Mouse (Mus musculus) testis, adult 2 months (tissue): Measurements from ENCODE around the gene Dsp. TPM values are rescaled to one million over a fixed set of nuclear protein-coding genes. Genes with fewer than 3 reads are reported as not detected.

Source experiments
- H3K27ac ChIP-seq: fragments of 200-500 bp; 2 replicates; pipeline ENCODE4 v1.5.1; 2012; ENCODE audit warnings: low read depth, low read length; ENCODE audit not compliant: control insufficient read depth, insufficient read depth
- H3K27me3 ChIP-seq: fragments of 200-500 bp; 2 replicates; pipeline ENCODE4 v1.6.1; 2012; ENCODE audit warnings: mild to moderate bottlenecking, low read length, moderate library complexity; ENCODE audit not compliant: control insufficient read depth, insufficient read depth
- H3K36me3 ChIP-seq: fragments of 200-500 bp; 2 replicates; pipeline ENCODE4 v1.6.1; 2012; ENCODE audit warnings: mild to moderate bottlenecking, low read length; ENCODE audit not compliant: control insufficient read depth, insufficient read depth
- H3K4me1 ChIP-seq: fragments of 200-500 bp; 2 replicates; pipeline ENCODE4 v1.6.1; 2012; ENCODE audit warnings: low read length; ENCODE audit not compliant: control insufficient read depth, insufficient read depth
- H3K4me3 ChIP-seq: fragments of 200-500 bp; 2 replicates; pipeline ENCODE4 v1.5.1; 2012; ENCODE audit warnings: low read depth, mild to moderate bottlenecking, low read length, moderate library complexity, mixed read lengths; ENCODE audit not compliant: control insufficient read depth
- CTCF ChIP-seq: fragments of 200-500 bp; IDR thresholded peaks from 2 replicates; pipeline ENCODE4 v1.5.1; 2012; ENCODE audit warnings: low read depth, mild to moderate bottlenecking, inconsistent platforms, low read length, moderate library complexity; ENCODE audit not compliant: control insufficient read depth, insufficient read depth, insufficient replicate concordance
- POLR2A ChIP-seq: fragments of 200-500 bp; IDR thresholded peaks from 2 replicates; pipeline ENCODE4 v1.6.1; 2012; ENCODE audit warnings: low read depth, mild to moderate bottlenecking, inconsistent platforms, low read length, moderate library complexity; ENCODE audit not compliant: control insufficient read depth
- polyA plus RNA-seq: library from polyadenylated mRNA; depleted of rRNA; stranded (reverse); fragments of >200 nt; gene quantifications from 2 replicates; pipeline ENCODE4 v1.2.3, GENCODE M21; 2012; rRNA removed

The Dsp gene
- 0.21 and 0.48 TPM in 2 replicates for polyA plus RNA-seq

DNA sequence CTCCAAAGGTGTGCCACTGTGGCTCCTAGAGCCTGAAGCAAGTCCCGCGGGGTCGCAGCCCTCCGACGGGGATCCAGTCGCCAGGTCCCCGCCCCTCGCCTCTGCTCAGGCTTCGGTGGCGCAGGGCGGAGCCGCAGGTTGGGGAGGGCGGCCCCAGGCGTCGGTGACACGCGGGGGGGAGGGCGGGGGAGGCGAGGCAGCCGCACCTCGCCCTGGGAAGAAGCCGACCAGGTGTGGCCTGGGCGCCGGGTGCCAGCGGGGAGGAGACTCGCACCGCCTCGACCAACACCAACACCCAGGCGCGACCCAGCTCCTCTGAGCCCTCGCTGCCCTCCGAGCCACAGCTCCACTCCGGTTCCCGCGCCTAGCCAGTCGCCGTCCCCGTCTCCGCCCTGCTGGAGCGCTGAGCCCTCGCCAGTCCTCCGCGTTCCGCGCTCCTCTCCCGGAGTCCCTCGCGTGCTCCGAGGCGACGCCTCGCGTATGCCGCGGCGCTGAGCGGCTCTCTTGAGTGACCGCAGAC lies at the start of gene Dsp:
TSS of gene Dsp (plus strand) at position 226 of the 520 bp plus-strand sequence.
- Histone ChIP-seq H3K4me1 (peaks cover 17% of the 10 kb centered on the region), H3K4me3 (peak within 1 kb of the TSS; percentile 63), H3K27ac (no peak within 1 kb of the TSS), H3K27me3 (peaks cover 3% of the 10 kb centered on the region), H3K36me3 (no peaks in the 10 kb centered on the region)
- TF ChIP-seq POLR2A (no peak), CTCF (no peak)

DNA sequence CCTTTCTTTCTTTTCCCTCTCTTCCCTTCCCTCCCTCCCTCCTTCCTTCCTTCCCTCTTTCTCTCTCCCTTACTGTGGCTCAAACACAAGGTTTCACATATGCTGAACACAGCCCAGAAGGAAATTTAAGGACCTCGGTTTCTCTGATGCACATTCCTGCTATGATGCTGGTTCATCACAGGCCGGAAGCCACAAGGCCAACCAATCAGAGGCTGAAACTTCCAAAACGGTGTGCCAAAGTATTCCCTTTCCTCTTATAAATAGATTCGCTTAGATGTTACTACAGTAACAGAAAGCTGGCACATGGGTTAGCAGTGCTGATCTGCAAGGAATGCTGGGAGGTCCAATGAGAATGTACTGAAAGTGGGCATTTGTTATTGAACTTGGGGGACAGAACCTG lies 47.7 kb upstream of the Dsp start:
- H3K27ac ChIP-seq = no peak overlapping the region
- H3K36me3 ChIP-seq = no peaks in the 10 kb centered on the region
- TF ChIP-seq POLR2A (no peak), CTCF (no peak)
- H3K4me3 ChIP-seq = no peak overlapping the region
- no peaks in the 10 kb centered on the region for H3K4me1 ChIP-seq
- H3K27me3 ChIP-seq = no peaks in the 10 kb centered on the region

DNA sequence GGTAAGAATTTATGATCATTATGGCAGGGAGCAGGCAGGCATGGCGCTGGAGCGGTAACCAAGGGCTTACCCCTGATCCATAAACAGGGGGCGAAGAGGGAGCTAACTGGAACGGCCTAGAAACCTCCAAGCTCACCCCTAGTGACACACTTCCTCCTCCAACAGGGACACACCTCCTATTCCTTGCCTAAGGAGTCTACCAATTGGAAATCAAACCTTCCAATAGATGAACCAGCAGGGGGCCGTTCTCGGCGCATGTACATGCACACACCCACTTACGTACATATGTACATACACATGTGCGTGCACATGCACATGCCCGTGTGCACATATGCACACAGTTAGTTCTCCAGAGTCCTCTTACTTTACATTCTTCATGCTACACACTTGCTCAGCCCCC lies 46.6 kb upstream of the Dsp start:
- Histone ChIP-seq H3K4me3 (no peak overlapping the region), H3K27ac (no peak overlapping the region), H3K36me3 (no peaks in the 10 kb centered on the region), H3K27me3 (no peaks in the 10 kb centered on the region), H3K4me1 (no peaks in the 10 kb centered on the region)
- TF ChIP-seq POLR2A (no peak), CTCF (no peak)

GRCm38 (mm10) chr13:38109081-38109480 lies 42.0 kb upstream of the Dsp start:
- Histone ChIP-seq H3K4me1 (no peaks in the 10 kb centered on the region), H3K27me3 (no peaks in the 10 kb centered on the region), H3K27ac (no peak overlapping the region), H3K4me3 (no peak overlapping the region), H3K36me3 (no peaks in the 10 kb centered on the region)
- TF ChIP-seq POLR2A (no peak), CTCF (no peak)

DNA sequence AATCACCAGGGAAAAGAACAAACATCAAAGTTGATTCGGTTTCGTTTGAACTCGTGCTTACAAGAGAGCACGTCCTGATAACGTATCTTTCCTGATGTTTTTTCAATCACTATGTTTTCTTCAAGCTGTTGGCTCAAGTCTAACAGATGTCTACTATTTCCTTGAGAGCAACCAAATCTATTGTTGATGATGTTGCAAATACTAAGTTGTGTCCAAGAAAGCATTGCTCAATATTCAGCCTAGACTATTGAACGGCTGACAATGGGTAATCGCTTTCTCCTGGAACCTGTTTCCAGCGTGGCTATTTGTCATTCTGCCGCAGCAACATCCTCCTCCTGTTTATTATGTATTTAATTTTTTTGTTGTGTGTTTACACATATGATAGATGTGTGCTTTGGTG lies 28.8 kb upstream of the Dsp start:
- H3K27me3 ChIP-seq = no peaks in the 10 kb centered on the region
- no peak overlapping the region for H3K4me3 ChIP-seq
- H3K4me1 ChIP-seq = no peaks in the 10 kb centered on the region
- no peak overlapping the region for H3K27ac ChIP-seq
- TF ChIP-seq CTCF (no peak), POLR2A (no peak)
- no peaks in the 10 kb centered on the region for H3K36me3 ChIP-seq

GRCm38 (mm10) chr13:38123666-38124065 lies 27.4 kb upstream of the Dsp start:
- Histone ChIP-seq H3K27me3 (no peaks in the 10 kb centered on the region), H3K27ac (no peak overlapping the region), H3K4me1 (no peaks in the 10 kb centered on the region), H3K4me3 (no peak overlapping the region), H3K36me3 (no peaks in the 10 kb centered on the region)
- no peak for TF ChIP-seq CTCF

GRCm38 (mm10) chr13:38127683-38128082 lies 23.4 kb upstream of the Dsp start:
- no peak overlapping the region for H3K4me3 ChIP-seq
- TF ChIP-seq CTCF (no peak), POLR2A (no peak)
- no peaks in the 10 kb centered on the region for H3K27me3 ChIP-seq
- H3K27ac ChIP-seq = no peak overlapping the region
- H3K36me3 ChIP-seq = no peaks in the 10 kb centered on the region
- no peaks in the 10 kb centered on the region for H3K4me1 ChIP-seq

DNA sequence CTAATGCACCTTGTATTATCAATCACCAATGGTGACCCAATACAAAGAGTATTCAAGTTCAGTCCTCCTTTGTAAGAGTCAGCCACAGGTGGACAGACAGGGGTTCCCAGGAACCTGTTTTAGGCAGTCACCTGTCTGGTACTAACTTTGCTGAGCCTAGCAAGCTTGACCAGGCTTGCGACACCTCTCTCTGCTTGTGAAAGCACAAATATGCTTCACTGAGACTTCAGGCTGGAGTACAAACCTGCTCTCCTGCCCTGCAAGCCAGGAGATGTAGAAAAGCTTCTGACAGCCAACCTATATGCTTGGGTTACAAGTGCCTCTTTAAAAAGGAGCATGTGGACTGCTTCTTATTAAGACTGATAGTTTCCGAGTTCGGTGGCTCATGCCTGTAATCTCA lies 22.8 kb upstream of the Dsp start:
- H3K4me1 ChIP-seq = no peaks in the 10 kb centered on the region
- H3K27me3 ChIP-seq = no peaks in the 10 kb centered on the region
- H3K4me3 ChIP-seq = no peak overlapping the region
- TF ChIP-seq CTCF (no peak), POLR2A (no peak)
- no peak overlapping the region for H3K27ac ChIP-seq
- no peaks in the 10 kb centered on the region for H3K36me3 ChIP-seq

GRCm38 (mm10) chr13:38129492-38129891 lies 21.6 kb upstream of the Dsp start:
- no peak overlapping the region for H3K27ac ChIP-seq
- H3K36me3 ChIP-seq = no peaks in the 10 kb centered on the region
- TF ChIP-seq POLR2A (no peak), CTCF (no peak)
- no peaks in the 10 kb centered on the region for H3K27me3 ChIP-seq
- no peaks in the 10 kb centered on the region for H3K4me1 ChIP-seq
- H3K4me3 ChIP-seq = no peak overlapping the region
